Mouse (Mus musculus) cerebellum, adult 2 months (tissue): ENCODE results near the gene Myh11. TPM values are rescaled to one million over a fixed set of nuclear protein-coding genes. Genes with fewer than 3 reads are reported as not detected.

Experiments
- DNase-seq, 2 experiments: peaks; one replicate each; pipeline ENCODE4 v3.0.0; 2021
- H3K27ac ChIP-seq: fragments of 200-500 bp; 2 replicates; pipeline ENCODE4 v1.5.1; 2012; ENCODE audit warnings: low read length, control low read depth, inconsistent platforms; ENCODE audit not compliant: insufficient read depth
- H3K27me3 ChIP-seq: fragments of 200-500 bp; 2 replicates; pipeline ENCODE4 v1.6.1; 2012; ENCODE audit warnings: inconsistent platforms, mild to moderate bottlenecking, low read length, moderate library complexity; ENCODE audit not compliant: control insufficient read depth, insufficient read depth
- H3K4me1 ChIP-seq: fragments of 200-500 bp; 2 replicates; pipeline ENCODE4 v1.6.1; 2011; ENCODE audit warnings: low read length; ENCODE audit not compliant: control insufficient read depth, insufficient read depth
- H3K4me3 ChIP-seq: fragments of 200-500 bp; replicated peaks from 2 replicates; pipeline ENCODE3; 2011; ENCODE audit warnings: mild to moderate bottlenecking, low read depth, low read length, control low read depth; ENCODE audit not compliant: insufficient read depth
- CTCF ChIP-seq: fragments of 200-500 bp; IDR thresholded peaks from 2 replicates; pipeline ENCODE4 v1.5.1; 2011; ENCODE audit warnings: low read depth, mild to moderate bottlenecking, control low read depth, low read length, moderate library complexity, borderline replicate concordance; ENCODE audit not compliant: insufficient read depth
- POLR2A ChIP-seq: fragments of 200-500 bp; IDR thresholded peaks from 2 replicates; pipeline ENCODE4 v1.6.1; 2011; ENCODE audit warnings: low read length, control low read depth, borderline replicate concordance; ENCODE audit not compliant: insufficient read depth
- WGBS: fragments of 180-500 bp; shearing (Covaris S2); methylation state at CpG from one replicate; pipeline ENCODE4 v1.1.7; 2018; 5-methylcytosine and 5-hydroxymethylcytosine counted together
- polyA plus RNA-seq: library from polyadenylated mRNA; depleted of rRNA; stranded (reverse); fragments of >200 nt; gene quantifications from 2 replicates; pipeline ENCODE4 v1.2.3, GENCODE M21; 2012

The Myh11 gene
- polyA plus RNA-seq, 1 experiment = 5.3 TPM

- no peaks in the 10 kb centered on the region for H3K4me1 ChIP-seq
- TF ChIP-seq CTCF (no peak), POLR2A (no peak)
- no peak overlapping the region for H3K27ac ChIP-seq
- H3K4me3 ChIP-seq = no peak overlapping the region
- H3K27me3 ChIP-seq = no peaks in the 10 kb centered on the region
- WGBS = 81% methylated on average over 2 of the region's 2 CpGs
- DNase-seq = no peak
Measured at GRCm38 (mm10) chr16:14264504-14264903, 26.7 kb downstream of the Myh11 start.

GRCm38 (mm10) chr16:14263241-14263640 is 27.9 kb downstream of the Myh11 start:
- no peak for DNase-seq
- H3K27ac ChIP-seq = no peak overlapping the region
- TF ChIP-seq CTCF = no peak
- no peak for TF ChIP-seq POLR2A
- no peak overlapping the region for H3K4me3 ChIP-seq
- WGBS = 49% methylated on average over 6 of the region's 6 CpGs
- no peaks in the 10 kb centered on the region for H3K27me3 ChIP-seq
- H3K4me1 ChIP-seq = no peaks in the 10 kb centered on the region

GRCm38 (mm10) chr16:14262410-14262809 is 28.8 kb downstream of the Myh11 start:
- no peak overlapping the region for H3K27ac ChIP-seq
- H3K4me3 ChIP-seq = no peak overlapping the region
- no peaks in the 10 kb centered on the region for H3K4me1 ChIP-seq
- no peak for DNase-seq
- H3K27me3 ChIP-seq = no peaks in the 10 kb centered on the region
- TF ChIP-seq CTCF (no peak), POLR2A (no peak)
- 56% methylated on average over 1 of the region's 1 CpGs for WGBS

GRCm38 (mm10) chr16:14258856-14259255 is 32.3 kb downstream of the Myh11 start:
- DNase-seq = no peak
- no peak for TF ChIP-seq CTCF
- TF ChIP-seq POLR2A = no peak
- Histone ChIP-seq H3K27me3 (no peaks in the 10 kb centered on the region), H3K4me1 (no peaks in the 10 kb centered on the region), H3K4me3 (no peak overlapping the region), H3K27ac (no peak overlapping the region)
- WGBS = 14% methylated on average over 2 of the region's 2 CpGs

GRCm38 (mm10) chr16:14253586-14253985 is 37.6 kb downstream of the Myh11 start:
- TF ChIP-seq POLR2A = no peak
- 64% methylated on average over 3 of the region's 3 CpGs for WGBS
- no peaks in the 10 kb centered on the region for H3K27me3 ChIP-seq
- H3K4me3 ChIP-seq = no peak overlapping the region
- DNase-seq = no peak
- no peak overlapping the region for H3K27ac ChIP-seq
- H3K4me1 ChIP-seq = no peaks in the 10 kb centered on the region

GRCm38 (mm10) chr16:14252877-14253276 is 38.3 kb downstream of the Myh11 start:
- DNase-seq = no peak
- no peak for TF ChIP-seq CTCF
- no peak for TF ChIP-seq POLR2A
- H3K4me1 ChIP-seq = no peaks in the 10 kb centered on the region
- WGBS = 70% methylated on average over 4 of the region's 4 CpGs
- no peak overlapping the region for H3K4me3 ChIP-seq
- H3K27me3 ChIP-seq = no peaks in the 10 kb centered on the region
- H3K27ac ChIP-seq = no peak overlapping the region

- no peak for DNase-seq
- 43% methylated on average over 1 of the region's 1 CpGs for WGBS
- Histone ChIP-seq H3K27me3 (no peaks in the 10 kb centered on the region), H3K4me3 (no peak overlapping the region), H3K4me1 (no peaks in the 10 kb centered on the region), H3K27ac (no peak overlapping the region)
- TF ChIP-seq CTCF (no peak), POLR2A (no peak)
Measured at GRCm38 (mm10) chr16:14249913-14250312, 41.3 kb downstream of the Myh11 start.

- WGBS = 28% methylated on average over 2 of the region's 2 CpGs
- H3K27me3 ChIP-seq = no peaks in the 10 kb centered on the region
- no peak overlapping the region for H3K4me3 ChIP-seq
- H3K27ac ChIP-seq = no peak overlapping the region
- H3K4me1 ChIP-seq = no peaks in the 10 kb centered on the region
- TF ChIP-seq POLR2A = no peak
- TF ChIP-seq CTCF = peak; percentile 9; the same call in 1 of the 2 replicates
- DNase-seq = no peak
Measured at GRCm38 (mm10) chr16:14242553-14242952, 48.6 kb downstream of the Myh11 start.
